Mouse (Mus musculus) heart, adult 2 months (tissue): ENCODE results near the gene Tmem208. TPM values are rescaled to one million over a fixed set of nuclear protein-coding genes. Genes with fewer than 3 reads are reported as not detected.
A peak's percentile ranks its signal among the peaks of the same experiment; 100 is the strongest.

ENCODE experiments used
- DNase-seq, 2 experiments: peaks; one replicate each; pipeline ENCODE4 v3.0.0; 2021
- H3K27ac ChIP-seq: fragments of 200-600 bp; 2 replicates; pipeline ENCODE4 v1.8.1; 2022
- H3K27me3 ChIP-seq: fragments of 200-500 bp; 2 replicates; pipeline ENCODE4 v1.6.1; 2012; ENCODE audit warnings: mild to moderate bottlenecking, low read length, inconsistent platforms, mixed read lengths; ENCODE audit not compliant: control insufficient read depth, insufficient read depth
- H3K36me3 ChIP-seq: fragments of 200-500 bp; 2 replicates; pipeline ENCODE4 v1.6.1; 2012; ENCODE audit warnings: low read length, inconsistent platforms; ENCODE audit not compliant: control insufficient read depth, insufficient read depth
- H3K4me1 ChIP-seq: fragments of 200-500 bp; 2 replicates; pipeline ENCODE4 v1.6.1; 2011; ENCODE audit warnings: low read length; ENCODE audit not compliant: control insufficient read depth, insufficient read depth
- H3K4me3 ChIP-seq: fragments of 200-600 bp; 2 replicates; pipeline ENCODE4 v1.8.1; 2022
- H3K79me2 ChIP-seq: fragments of 200-500 bp; replicated peaks from 2 replicates; pipeline ENCODE4 v1.6.1; 2012; ENCODE audit warnings: mild to moderate bottlenecking, inconsistent platforms, low read length, moderate library complexity, mixed read lengths; ENCODE audit not compliant: control insufficient read depth, insufficient read depth
- H3K9ac ChIP-seq: fragments of 200-500 bp; 2 replicates; pipeline ENCODE4 v1.6.1; 2012; ENCODE audit warnings: low read depth, mild to moderate bottlenecking, control low read depth, inconsistent platforms, low read length, mixed read lengths
- CTCF ChIP-seq: fragments of 200-600 bp; IDR thresholded peaks from 2 replicates; pipeline ENCODE4 v1.8.1; 2022; ENCODE audit warnings: antibody characterized with exemption, mild to moderate bottlenecking, moderate library complexity
- EP300 ChIP-seq: fragments of 200-500 bp; IDR thresholded peaks from 2 replicates; pipeline ENCODE4 v1.6.1; 2011; ENCODE audit warnings: low read depth, low read length, control low read depth; ENCODE audit not compliant: insufficient read depth
- POLR2A ChIP-seq: fragments of 200-500 bp; IDR thresholded peaks from 2 replicates; pipeline ENCODE4 v1.6.1; 2011; ENCODE audit warnings: mild to moderate bottlenecking, low read depth, low read length, control low read depth; ENCODE audit not compliant: insufficient read depth
- WGBS: fragments of 180-500 bp; shearing (Covaris S2); methylation state at CpG from one replicate; pipeline ENCODE4 v1.1.7; 2018; 5-methylcytosine and 5-hydroxymethylcytosine counted together
- intact Hi-C: fragments of 180-260 bp; cut with DNase I; formaldehyde crosslinking; loops from one replicate; pipeline ENCODE4 v1.15.1; 2025
- long read RNA-seq: library from polyadenylated mRNA; stranded (forward); transcript quantifications from one replicate; pipeline ENCODE4 v2.0.0, GENCODE M21; 2021
- polyA plus RNA-seq: library from polyadenylated mRNA; depleted of rRNA; stranded (reverse); fragments of >200 nt; gene quantifications from 2 replicates; pipeline ENCODE4 v1.2.3, GENCODE M21; 2012; rRNA removed
- total RNA-seq, 2 experiments: library from RNA; stranded (reverse); gene quantifications; 2 replicates each; pipeline ENCODE4 v1.2.3; 2021

Gene Tmem208
- total RNA-seq (10 to 100 TPM; 24.1 to 26.6 TPM), polyA plus RNA-seq (43.6 and 51.9 TPM in 2 replicates)
- long read RNA-seq, transcript Tmem208-201 (6 exons, 785 nt) = major isoform, 13 of 17 reads
- long read RNA-seq, partial matches to known transcripts = 1 of 17 reads
- long read RNA-seq, other reads (novel, unspliced or antisense) = 0 of 17 reads

- Histone ChIP-seq H3K36me3 (no peaks in the 10 kb centered on the region), H3K27me3 (no peaks in the 10 kb centered on the region), H3K4me3 (peak within 1 kb of the TSS; percentile 90), H3K79me2 (no peaks in the 10 kb centered on the region), H3K9ac (peak within 1 kb of the TSS; percentile 77), H3K27ac (peak within 1 kb of the TSS; percentile 93), H3K4me1 (peaks cover 8% of the 10 kb centered on the region)
- DNase-seq = peak; percentile 96 to 98
- intact Hi-C loops = loop anchor here (1.0 to 2.0 kb wide), 2 partner anchors 21 to 29 kb away; partner anchors contain the start of genes E2f4 and Fhod1
- TF ChIP-seq CTCF (peak; percentile 62), POLR2A (peak; percentile 95), EP300 (peak; percentile 62)
- WGBS = 1% methylated on average over 36 of the region's 36 CpGs
Observed at GRCm38 (mm10) chr8:105326141-105326672, at the start of gene Tmem208, which contains the start of gene Lrrc29. Gene Tmem208 (plus strand): TSS chr8:105326354. Gene Lrrc29 (minus strand): TSS chr8:105326278.

GRCm38 (mm10) chr8:105278911-105279334 is 47.2 kb upstream of the Tmem208 start:
- Histone ChIP-seq H3K79me2 (no peaks in the 10 kb centered on the region), H3K36me3 (no peaks in the 10 kb centered on the region), H3K27me3 (no peaks in the 10 kb centered on the region), H3K27ac (peak overlapping the region; percentile 52; the same call in 1 of the 2 replicates), H3K9ac (no peak overlapping the region), H3K4me1 (peaks cover 2% of the 10 kb centered on the region; the same call in 1 of the 2 replicates), H3K4me3 (peak overlapping the region; percentile 16; the same call in 1 of the 2 replicates)
- WGBS = 5% methylated on average over 28 of the region's 28 CpGs
- TF ChIP-seq CTCF (peak; percentile 52), EP300 (no peak), POLR2A (0 out of 2 replicates have a peak, but pooled peaks have one; percentile 12)
- intact Hi-C loops = no loop called here
- DNase-seq = peak; percentile 80 to 88

GRCm38 (mm10) chr8:105280567-105280966 is 45.6 kb upstream of the Tmem208 start:
- DNase-seq = no peak
- no peak overlapping the region for H3K9ac ChIP-seq
- no peaks in the 10 kb centered on the region for H3K27me3 ChIP-seq
- no peak for TF ChIP-seq CTCF
- TF ChIP-seq POLR2A = no peak
- TF ChIP-seq EP300 = no peak
- H3K36me3 ChIP-seq = no peaks in the 10 kb centered on the region
- WGBS = 84% methylated on average over 3 of the region's 3 CpGs
- intact Hi-C loops = no loop called here
- H3K4me1 ChIP-seq = no peaks in the 10 kb centered on the region
- no peaks in the 10 kb centered on the region for H3K79me2 ChIP-seq
- H3K27ac ChIP-seq = no peak overlapping the region
- H3K4me3 ChIP-seq = no peak overlapping the region

- WGBS = 89% methylated on average over 12 of the region's 12 CpGs
- no peaks in the 10 kb centered on the region for H3K36me3 ChIP-seq
- H3K9ac ChIP-seq = no peak overlapping the region
- no peaks in the 10 kb centered on the region for H3K27me3 ChIP-seq
- no peaks in the 10 kb centered on the region for H3K79me2 ChIP-seq
- H3K4me3 ChIP-seq = no peak overlapping the region
- DNase-seq = no peak
- intact Hi-C loops = no loop called here
- H3K4me1 ChIP-seq = no peaks in the 10 kb centered on the region
- TF ChIP-seq EP300 (no peak), POLR2A (no peak), CTCF (no peak)
- no peak overlapping the region for H3K27ac ChIP-seq
Observed at GRCm38 (mm10) chr8:105281821-105282220, 44.3 kb upstream of the Tmem208 start.

- no peak overlapping the region for H3K9ac ChIP-seq
- H3K79me2 ChIP-seq = no peaks in the 10 kb centered on the region
- TF ChIP-seq POLR2A = no peak
- no peak for TF ChIP-seq EP300
- no peak for TF ChIP-seq CTCF
- no peaks in the 10 kb centered on the region for H3K4me1 ChIP-seq
- H3K27me3 ChIP-seq = no peaks in the 10 kb centered on the region
- intact Hi-C loops = no loop called here
- no peaks in the 10 kb centered on the region for H3K36me3 ChIP-seq
- DNase-seq = no peak
- no peak overlapping the region for H3K27ac ChIP-seq
- no peak overlapping the region for H3K4me3 ChIP-seq
- 80% methylated on average over 4 of the region's 4 CpGs for WGBS
Observed at GRCm38 (mm10) chr8:105282239-105282638, 43.9 kb upstream of the Tmem208 start.

DNA sequence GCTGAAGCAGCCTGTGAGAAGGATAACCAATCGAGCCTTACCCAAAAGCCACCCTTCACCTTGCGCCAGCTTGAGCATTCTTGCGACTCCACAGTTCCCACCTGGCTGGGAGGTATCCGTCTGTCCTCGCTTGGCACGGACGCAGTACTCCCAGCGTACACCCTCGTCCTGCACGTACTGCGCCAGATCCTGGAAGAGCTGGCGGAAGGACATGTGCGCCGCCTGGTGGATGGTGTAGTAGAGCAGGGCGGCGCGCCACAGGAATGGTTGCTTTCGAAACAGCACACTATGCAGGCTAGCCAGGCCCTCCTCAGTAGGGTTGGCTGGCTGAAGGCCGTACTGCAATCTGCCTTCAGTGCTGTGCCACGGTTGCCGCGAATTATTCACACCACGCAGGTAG is 43.1 kb upstream of the Tmem208 start:
- Histone ChIP-seq H3K36me3 (no peaks in the 10 kb centered on the region), H3K27ac (no peak overlapping the region), H3K27me3 (no peaks in the 10 kb centered on the region), H3K4me3 (no peak overlapping the region), H3K79me2 (no peaks in the 10 kb centered on the region), H3K9ac (0 out of 2 replicates have a peak overlapping the region, but pooled peaks have one; percentile 37), H3K4me1 (no peaks in the 10 kb centered on the region)
- WGBS = 36% methylated on average over 23 of the region's 23 CpGs
- DNase-seq = peak; percentile 53 to 68
- TF ChIP-seq POLR2A (no peak), EP300 (peak; percentile 38; the same call in 1 of the 2 replicates), CTCF (peak; percentile 74)
- intact Hi-C loops = no loop called here
